Mouse (Mus musculus) small intestine, adult 2 months (tissue): ENCODE data around the gene Rerg.
A peak's percentile ranks its signal among the peaks of the same experiment; 100 is the strongest.

Source experiments
- CTCF ChIP-seq: fragments of 200-500 bp; IDR thresholded peaks from 2 replicates; pipeline ENCODE4 v1.5.1; 2012; ENCODE audit warnings: low read depth, mild to moderate bottlenecking, control low read depth, inconsistent platforms, low read length, moderate library complexity, mixed read lengths; ENCODE audit not compliant: insufficient replicate concordance, insufficient read length; ENCODE audit errors: extremely low read depth
- POLR2A ChIP-seq: fragments of 200-500 bp; IDR thresholded peaks from 2 replicates; pipeline ENCODE4 v1.6.1; 2012; ENCODE audit warnings: low read depth, mild to moderate bottlenecking, control low read depth, inconsistent platforms, low read length, moderate library complexity

DNA sequence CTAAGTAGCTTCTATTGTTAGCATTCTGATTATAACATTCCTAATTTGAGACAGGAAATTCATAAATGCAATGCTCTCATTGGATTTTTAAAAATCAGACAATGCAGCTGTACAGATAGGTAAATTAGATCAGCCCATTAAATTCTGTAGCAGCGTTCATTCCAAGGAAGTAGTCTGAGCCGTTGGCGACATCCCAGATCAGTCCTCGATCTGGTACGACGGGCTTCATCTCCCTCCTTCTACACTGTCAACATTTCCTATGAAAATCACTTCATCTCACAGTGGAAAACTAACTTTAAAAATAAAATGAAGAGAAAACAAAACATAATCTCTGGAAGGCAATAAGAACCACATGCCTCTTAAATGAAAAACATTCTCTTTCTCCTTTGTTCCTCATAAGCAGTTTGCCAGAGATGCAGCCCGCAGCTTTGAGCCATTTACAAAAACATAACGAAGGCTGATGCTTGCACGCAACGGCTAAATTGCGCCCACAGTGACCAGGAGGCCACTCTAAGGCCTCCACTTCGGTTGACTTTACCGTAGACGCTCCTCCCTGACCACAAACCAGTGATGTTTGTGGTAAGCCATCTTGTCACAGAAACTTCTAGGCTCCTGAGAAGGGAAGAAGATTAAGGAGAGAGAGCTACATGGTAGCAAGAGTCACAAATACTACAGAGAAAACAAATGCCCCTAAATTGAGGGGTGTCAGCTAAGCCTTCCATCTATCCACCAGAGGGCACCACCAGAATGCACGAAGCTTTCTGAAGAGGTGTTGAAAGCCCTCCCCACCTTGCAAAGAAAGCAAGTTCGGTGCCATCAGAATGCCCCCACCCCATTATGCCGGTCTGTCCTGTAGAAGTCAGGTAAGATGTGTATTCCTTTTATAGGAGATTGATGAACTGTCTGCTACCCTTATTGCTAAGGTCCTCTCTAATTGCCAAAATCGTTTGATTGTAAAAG, 71.8 kb downstream of the Rerg start:
- TF ChIP-seq CTCF (peak; percentile 60; the same call in 1 of the 2 replicates), POLR2A (no peak)
